In the genomic region with DNA sequence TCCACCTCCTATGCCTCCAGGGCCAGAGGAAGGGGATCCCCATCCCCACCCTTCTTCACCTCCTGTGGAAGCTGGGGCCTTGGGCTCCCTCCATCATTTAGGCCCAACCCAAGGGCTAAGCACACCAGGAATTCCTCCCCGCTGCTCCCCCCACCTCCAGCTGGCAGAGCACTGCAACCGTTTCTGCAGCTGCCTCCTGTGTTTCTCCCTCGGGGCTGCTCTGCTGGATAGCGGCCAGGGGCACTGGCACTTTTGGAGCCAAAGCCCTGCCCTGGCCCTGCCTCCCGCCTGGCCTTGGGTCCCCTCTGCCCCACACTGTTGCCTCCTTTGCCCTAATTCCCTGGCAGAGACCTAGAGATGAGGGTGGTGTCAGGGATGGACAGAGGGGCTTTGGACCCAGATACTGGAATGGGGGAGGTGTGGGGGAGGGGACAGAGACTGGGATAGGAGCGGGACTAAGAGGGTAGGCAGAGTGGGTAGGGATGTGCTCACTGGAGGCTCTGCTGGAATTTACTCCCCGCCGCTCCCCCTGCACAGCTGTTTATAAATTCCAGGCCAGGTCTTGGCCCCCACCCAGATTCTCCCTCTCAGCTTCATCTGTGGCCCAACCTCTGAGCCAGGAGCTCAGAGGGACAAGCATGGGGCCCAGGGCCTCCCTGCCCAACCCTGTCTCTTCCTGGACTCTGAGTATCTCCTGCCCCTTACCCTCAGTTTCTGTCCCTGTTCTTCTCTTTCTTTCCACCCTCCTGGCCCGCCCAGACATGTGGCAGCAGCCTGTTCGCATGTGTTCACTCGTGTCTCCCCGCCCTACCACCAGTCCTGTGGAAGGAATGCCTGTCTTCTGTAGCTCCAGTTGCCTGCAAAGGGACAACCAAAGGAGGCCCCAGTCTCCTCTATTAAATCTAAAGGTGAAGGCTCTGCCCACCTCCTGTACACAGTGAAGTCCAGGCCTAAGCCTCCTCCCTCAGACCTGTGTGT, we compare ENCODE assay signal across 8 mouse cellular contexts. TPM values are rescaled to one million over a fixed set of nuclear protein-coding genes. Genes with fewer than 3 reads are reported as not detected.
DNase-seq lines count a peak whose midpoint lies in the region; ATAC-seq and TF ChIP-seq lines count a peak whose summit lies in the region.

No protein-coding gene starts in this region.

- 38% methylated on average over 12 of the region's 12 CpGs for WGBS in hindbrain, embryonic 15.5 days
- 31% methylated on average over 12 of the region's 12 CpGs for WGBS in limb, embryonic 12.5 days
- WGBS in midbrain, postnatal 0 days = 31% methylated on average over 12 of the region's 12 CpGs

- peaks cover 50% of the 10 kb centered on the region for H3K4me1 ChIP-seq in E14TG2a.4 (replicated peaks; ENCODE audit: low read depth, low read length)
- H3K4me1 ChIP-seq in hindbrain, embryonic 15.5 days (replicated peaks) = peaks cover 16% of the 10 kb centered on the region
- H3K4me1 ChIP-seq in limb, embryonic 12.5 days (replicated peaks) = peaks cover 24% of the 10 kb centered on the region
- H3K4me1 ChIP-seq in midbrain, postnatal 0 days (ENCODE audit: insufficient read depth, low read length) = no peaks in the 10 kb centered on the region

- intact Hi-C loops in gastrocnemius, adult 2 months (cut with DNase I) = loop anchor here (1.0 kb wide), 1 partner anchor 29 kb away; no protein-coding TSS in a partner anchor

- peak overlapping the region; percentile 65 for H3K4me3 ChIP-seq in E14TG2a.4 (replicated peaks; ENCODE audit: low read length)
- peak overlapping the region; percentile 86 for H3K4me3 ChIP-seq in gastrocnemius, adult 2 months
- no peak overlapping the region for H3K4me3 ChIP-seq in hindbrain, embryonic 15.5 days
- H3K4me3 ChIP-seq in limb, embryonic 12.5 days (replicated peaks) = no peak overlapping the region
- H3K4me3 ChIP-seq in midbrain, postnatal 0 days (ENCODE audit: low read depth, low read length) = no peak overlapping the region

- ATAC-seq in hindbrain, embryonic 15.5 days (ENCODE audit: low FRiP score, low read depth) = peak; percentile 28; the same call in 1 of the 2 replicates
- ATAC-seq in limb, embryonic 12.5 days (ENCODE audit: insufficient number of reproducible peaks, insufficient read depth, low FRiP score, low TSS enrichment, low read depth) = peak; percentile 41
- ATAC-seq in midbrain, postnatal 0 days (ENCODE audit: low FRiP score) = peak; percentile 25; the same call in 1 of the 2 replicates
- no peak for ATAC-seq in inflammation-experienced regulatory T-cells, adult 6 months

- H3K9ac ChIP-seq in hindbrain, embryonic 15.5 days = no peak overlapping the region
- H3K9ac ChIP-seq in limb, embryonic 12.5 days (replicated peaks) = peak overlapping the region; percentile 44; the same call in 1 of the 2 replicates
- H3K9ac ChIP-seq in midbrain, postnatal 0 days (replicated peaks; ENCODE audit: low read length, poor library complexity, severe bottlenecking) = no peak overlapping the region; the same call in 1 of the 2 replicates

- TF ChIP-seq CTCF in E14TG2a.4 (conservative IDR thresholded peaks at IDR 0.05; ENCODE audit: low read length) = no peak
- no peak for TF ChIP-seq CTCF in gastrocnemius, adult 2 months (IDR thresholded peaks at IDR 0.05)
- TF ChIP-seq CTCF in midbrain, postnatal 0 days (IDR thresholded peaks at IDR 0.05) = no peak

- DNase-seq in adrenal gland, adult 18-20 months (ENCODE audit: low spot score in 2 of 2) = peak; percentile 59 to 75
- peak; percentile 93 for DNase-seq in gastrocnemius, adult 2 months
- DNase-seq in midbrain, postnatal 0 days (ENCODE audit: low spot score) = peak; percentile 52
- DNase-seq in urinary bladder, postnatal 14 days (ENCODE audit: low spot score) = peak; percentile 87

- H3K9me3 ChIP-seq in E14TG2a.4 (ENCODE audit: low read length) = peaks cover 6% of the 10 kb centered on the region; the same call in 1 of the 2 replicates
- H3K9me3 ChIP-seq in hindbrain, embryonic 15.5 days = no peaks in the 10 kb centered on the region
- H3K9me3 ChIP-seq in limb, embryonic 12.5 days = no peaks in the 10 kb centered on the region
- H3K9me3 ChIP-seq in midbrain, postnatal 0 days (ENCODE audit: low read length) = no peaks in the 10 kb centered on the region

- no peaks in the 10 kb centered on the region for H3K36me3 ChIP-seq in E14TG2a.4 (ENCODE audit: insufficient read depth, low read length)
- no peaks in the 10 kb centered on the region for H3K36me3 ChIP-seq in hindbrain, embryonic 15.5 days
- H3K36me3 ChIP-seq in limb, embryonic 12.5 days = no peaks in the 10 kb centered on the region
- no peaks in the 10 kb centered on the region for H3K36me3 ChIP-seq in midbrain, postnatal 0 days (ENCODE audit: insufficient read depth, low read length)

- peak overlapping the region; percentile 95 for H3K27ac ChIP-seq in gastrocnemius, adult 2 months
- H3K27ac ChIP-seq in hindbrain, embryonic 15.5 days (replicated peaks) = no peak overlapping the region; the same call in 1 of the 2 replicates
- H3K27ac ChIP-seq in limb, embryonic 12.5 days = peak overlapping the region; percentile 87
- H3K27ac ChIP-seq in midbrain, postnatal 0 days (ENCODE audit: low read depth, low read length) = no peak overlapping the region

- no peak overlapping the region for H3K4me2 ChIP-seq in hindbrain, embryonic 15.5 days
- peak overlapping the region; percentile 30 for H3K4me2 ChIP-seq in limb, embryonic 12.5 days
- H3K4me2 ChIP-seq in midbrain, postnatal 0 days (ENCODE audit: low read depth, low read length, poor library complexity, severe bottlenecking) = no peak overlapping the region

- peaks cover 74% of the 10 kb centered on the region for H3K27me3 ChIP-seq in E14TG2a.4 (ENCODE audit: insufficient read depth, low read length)
- no peaks in the 10 kb centered on the region for H3K27me3 ChIP-seq in hindbrain, embryonic 15.5 days
- peaks cover 2% of the 10 kb centered on the region for H3K27me3 ChIP-seq in limb, embryonic 12.5 days
- no peaks in the 10 kb centered on the region for H3K27me3 ChIP-seq in midbrain, postnatal 0 days (ENCODE audit: insufficient read depth, low read length)

RNA-seq across cellular contexts. Expression of a gene that starts 4.8 kb away (rescaled TPM):
- total RNA-seq in adrenal gland, adult 18-20 months (2021) = 100 to 1,000 TPM in 1 of 2 experiments, 10 to 100 TPM in 1; 28.7 to 121 TPM
- total RNA-seq in gastrocnemius, adult 2 months (2021) = 10 to 100 TPM; 31.4 to 38.7 TPM
- 6.5 and 6.9 TPM in 2 replicates for polyA plus RNA-seq in hindbrain, embryonic 15.5 days (2015; fragmentation: Nextera tagmentation; extraction: Ambion mirVana)
- 10.0 and 12.4 TPM in 2 replicates for polyA plus RNA-seq in limb, embryonic 12.5 days (2016; fragmentation: Nextera tagmentation; extraction: Ambion mirVana)
- total RNA-seq in midbrain, postnatal 0 days (2014; rRNA removed) = 5.6 and 5.9 TPM in 2 replicates
- 3.9 and 4.3 TPM in 2 replicates for polyA plus RNA-seq in midbrain, postnatal 0 days (2015; fragmentation: Nextera tagmentation; extraction: Ambion mirVana)
- polyA plus RNA-seq in inflammation-experienced regulatory T-cells, adult 6 months (2017; shearing (Covaris generic)) = under 1 TPM in 2 of 3 experiments, not detected in 1; 0.19 to 0.34 TPM

RNA-seq across cellular contexts. Expression of a gene that starts 16.7 kb away (rescaled TPM):
- 100 to 1,000 TPM; 181 to 185 TPM for total RNA-seq in adrenal gland, adult 18-20 months (2021)
- 10 to 100 TPM; 85.7 to 97.4 TPM for total RNA-seq in gastrocnemius, adult 2 months (2021)
- 110 and 114 TPM in 2 replicates for polyA plus RNA-seq in hindbrain, embryonic 15.5 days (2015; fragmentation: Nextera tagmentation; extraction: Ambion mirVana)
- polyA plus RNA-seq in limb, embryonic 12.5 days (2016; fragmentation: Nextera tagmentation; extraction: Ambion mirVana) = 187 and 192 TPM in 2 replicates
- total RNA-seq in midbrain, postnatal 0 days (2014; rRNA removed) = 82.8 and 104 TPM in 2 replicates
- polyA plus RNA-seq in midbrain, postnatal 0 days (2015; fragmentation: Nextera tagmentation; extraction: Ambion mirVana) = 128 and 143 TPM in 2 replicates
- 100 to 1,000 TPM; 272 to 320 (median 288) TPM for polyA plus RNA-seq in inflammation-experienced regulatory T-cells, adult 6 months (2017; shearing (Covaris generic))

RNA-seq across cellular contexts. Expression of a gene that starts 40.4 kb away (rescaled TPM):
- total RNA-seq in adrenal gland, adult 18-20 months (2021) = 100 to 1,000 TPM; 179 to 265 TPM
- 1,000 to 10,000 TPM; 1,391 to 1,893 TPM for total RNA-seq in gastrocnemius, adult 2 months (2021)
- polyA plus RNA-seq in hindbrain, embryonic 15.5 days (2015; fragmentation: Nextera tagmentation; extraction: Ambion mirVana) = 1,476 and 1,563 TPM in 2 replicates
- 912 and 933 TPM in 2 replicates for polyA plus RNA-seq in limb, embryonic 12.5 days (2016; fragmentation: Nextera tagmentation; extraction: Ambion mirVana)
- total RNA-seq in midbrain, postnatal 0 days (2014; rRNA removed) = 718 and 730 TPM in 2 replicates
- polyA plus RNA-seq in midbrain, postnatal 0 days (2015; fragmentation: Nextera tagmentation; extraction: Ambion mirVana) = 2,106 and 2,315 TPM in 2 replicates
- polyA plus RNA-seq in inflammation-experienced regulatory T-cells, adult 6 months (2017; shearing (Covaris generic)) = 100 to 1,000 TPM; 681 to 943 (median 889) TPM

Comparison
In these comparisons a context has a peak if more than half of its experiments do, and no peak if none do; other contexts are left out.
1. H3K4me3 ChIP-seq: peak in E14TG2a.4 (single experiment) and gastrocnemius, adult 2 months (single experiment); none in hindbrain, embryonic 15.5 days (single experiment), limb, embryonic 12.5 days (single experiment) and midbrain, postnatal 0 days (single experiment).
2. H3K27ac ChIP-seq: peak in gastrocnemius, adult 2 months (single experiment) and limb, embryonic 12.5 days (single experiment); none in hindbrain, embryonic 15.5 days (single experiment) and midbrain, postnatal 0 days (single experiment).
3. Peak in every context shown above with its lines, with median percentiles within 50 percentile points of each other: DNase-seq.